Mouse (Mus musculus) lung, postnatal 0 days (tissue): ENCODE measurements at regions not wholly inside any gene's neighbourhood (a gene's known extent, or its start where the extent isn't known, plus 50 kb on each side); places are given as distances from the start of the nearest gene placed in this dataset.
"Not testable (repeated sequence)": the region's sequence is repeated elsewhere in the genome, so short reads cannot be mapped to it uniquely, and the experiment has no call there.

ENCODE experiments used
- ATAC-seq: fragments of 200-750 bp; cut with Nextera tagmentation; 2 replicates; pipeline ENCODE4 v1.8.0; 2017; ENCODE audit warnings: moderate library complexity
- DNase-seq: peaks from one replicate; pipeline ENCODE4 v3.0.0-alpha.2; 2016; ENCODE audit warnings: low spot score
- H3K27ac ChIP-seq: fragments of 300-500 bp; sonication (generic); 2 replicates; pipeline ENCODE4 v1.5.1; 2014; ENCODE audit warnings: antibody characterized with exemption, mild to moderate bottlenecking, low read length, mixed read lengths
- H3K27me3 ChIP-seq: fragments of 300-500 bp; sonication (generic); replicated peaks from 2 replicates; pipeline ENCODE4 v1.6.1; 2014; ENCODE audit warnings: low read length, mixed read lengths; ENCODE audit not compliant: insufficient read depth
- H3K36me3 ChIP-seq: fragments of 300-500 bp; sonication (generic); 2 replicates; pipeline ENCODE4 v1.6.1; 2014; ENCODE audit warnings: low read length, mixed read lengths; ENCODE audit not compliant: insufficient read depth
- H3K4me1 ChIP-seq: fragments of 300-500 bp; sonication (generic); 2 replicates; pipeline ENCODE4 v1.6.1; 2014; ENCODE audit warnings: antibody characterized with exemption, low read depth, low read length, mixed read lengths; ENCODE audit not compliant: insufficient read depth
- H3K4me2 ChIP-seq: fragments of 300-500 bp; sonication (generic); replicated peaks from 2 replicates; pipeline ENCODE4 v1.6.1; 2014; ENCODE audit warnings: low read depth, mild to moderate bottlenecking, low read length, moderate library complexity, mixed read lengths
- H3K4me3 ChIP-seq: fragments of 300-500 bp; sonication (generic); 2 replicates; pipeline ENCODE4 v1.5.1; 2014; ENCODE audit warnings: low read depth, low read length
- H3K9ac ChIP-seq: fragments of 300-500 bp; sonication (generic); replicated peaks from 2 replicates; pipeline ENCODE4 v1.6.1; 2014; ENCODE audit warnings: low read depth, mild to moderate bottlenecking
- H3K9me3 ChIP-seq: fragments of 300-500 bp; sonication (generic); 2 replicates; pipeline ENCODE4 v1.6.1; 2016; ENCODE audit warnings: low read length, mixed read lengths
- CTCF ChIP-seq: IDR thresholded peaks from 2 replicates; pipeline ENCODE4 v1.5.1; 2016; ENCODE audit warnings: antibody characterized with exemption, mild to moderate bottlenecking
- EP300 ChIP-seq: IDR thresholded peaks from 2 replicates; pipeline ENCODE4 v1.6.1; 2016; ENCODE audit warnings: antibody characterized with exemption, mild to moderate bottlenecking, control low read depth
- WGBS: fragments of 180-500 bp; shearing (Covaris S2); extraction: QIAGEN DNeasy Blood & Tissue Kit; methylation state at CpG from one replicate; pipeline ENCODE4 v1.1.7; 2014; 5-methylcytosine and 5-hydroxymethylcytosine counted together

DNA sequence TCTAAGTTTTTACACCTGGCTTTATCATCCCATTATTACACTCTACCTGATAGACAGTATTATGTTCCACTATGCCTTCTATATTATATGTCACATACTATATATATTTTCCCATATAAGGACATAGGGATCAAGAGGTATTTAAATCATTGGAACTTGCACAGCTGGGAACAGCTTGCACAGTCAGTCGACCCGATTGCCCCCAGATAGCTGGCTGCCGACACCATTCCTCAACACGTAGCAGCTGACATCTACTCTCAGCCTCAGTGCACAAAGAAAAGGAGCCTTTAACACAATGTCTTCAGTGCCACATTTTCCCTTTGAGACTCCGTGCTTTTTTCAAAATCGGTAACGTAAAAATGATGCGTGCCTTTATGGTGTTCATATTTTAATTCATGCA is 92.4 kb upstream of the Sipa1l1 start:
- no peak overlapping the region for H3K9ac ChIP-seq
- DNase-seq (no peak), ATAC-seq (no peak)
- H3K27me3 ChIP-seq, result no peaks in the 10 kb centered on the region
- H3K4me1 ChIP-seq, result no peaks in the 10 kb centered on the region
- H3K9me3 ChIP-seq, result no peaks in the 10 kb centered on the region
- WGBS, result 64% methylated on average over 8 of the region's 8 CpGs
- H3K4me2 ChIP-seq, result no peak overlapping the region
- no peak for TF ChIP-seq EP300
- no peak for TF ChIP-seq CTCF
- no peak overlapping the region for H3K27ac ChIP-seq
- H3K36me3 ChIP-seq, result no peaks in the 10 kb centered on the region
- no peak overlapping the region for H3K4me3 ChIP-seq

GRCm38 (mm10) chr12:82077945-82078344 is 91.2 kb upstream of the Sipa1l1 start:
- H3K4me3 ChIP-seq, result no peak overlapping the region
- H3K4me2 ChIP-seq, result no peak overlapping the region
- no peak overlapping the region for H3K9ac ChIP-seq
- no peaks in the 10 kb centered on the region for H3K4me1 ChIP-seq
- no peaks in the 10 kb centered on the region for H3K27me3 ChIP-seq
- H3K27ac ChIP-seq, result no peak overlapping the region
- ATAC-seq (no peak), DNase-seq (no peak)
- no peaks in the 10 kb centered on the region for H3K36me3 ChIP-seq
- no peaks in the 10 kb centered on the region for H3K9me3 ChIP-seq
- 86% methylated on average over 5 of the region's 5 CpGs for WGBS
- TF ChIP-seq CTCF, result no peak
- no peak for TF ChIP-seq EP300

- Histone ChIP-seq H3K27me3 (no peaks in the 10 kb centered on the region), H3K27ac (no peak overlapping the region), H3K36me3 (no peaks in the 10 kb centered on the region)
Measured at GRCm38 (mm10) chr12:82078740-82079139, 90.4 kb upstream of the Sipa1l1 start.

GRCm38 (mm10) chr12:82080196-82080880 is 88.8 kb upstream of the Sipa1l1 start:
- H3K4me1 ChIP-seq, result no peaks in the 10 kb centered on the region
- 76% methylated on average over 6 of the region's 6 CpGs for WGBS
- no peak for ATAC-seq

More at GRCm38 (mm10) chr12:82078740-82079139, 90.4 kb upstream of the Sipa1l1 start:
- Histone ChIP-seq H3K9ac (no peak overlapping the region), H3K9me3 (no peaks in the 10 kb centered on the region), H3K4me1 (no peaks in the 10 kb centered on the region), H3K4me2 (no peak overlapping the region), H3K4me3 (no peak overlapping the region)
- TF ChIP-seq CTCF (no peak), EP300 (no peak)
- DNase-seq (no peak), ATAC-seq (no peak)

GRCm38 (mm10) chr12:82082596-82082995 is 86.5 kb upstream of the Sipa1l1 start:
- not testable (repeated sequence) for H3K9me3 ChIP-seq, H3K27ac ChIP-seq, H3K4me3 ChIP-seq, ATAC-seq, H3K9ac ChIP-seq, H3K36me3 ChIP-seq, DNase-seq, H3K27me3 ChIP-seq, H3K4me2 ChIP-seq, H3K4me1 ChIP-seq
- WGBS, result 87% methylated on average over 4 of the region's 4 CpGs
- TF ChIP-seq CTCF, result peak; percentile 25; the same call in 1 of the 2 replicates

More at GRCm38 (mm10) chr12:82080196-82080880, 88.8 kb upstream of the Sipa1l1 start:
- Histone ChIP-seq H3K27ac (no peak overlapping the region), H3K4me3 (no peak overlapping the region), H3K9ac (no peak overlapping the region), H3K27me3 (no peaks in the 10 kb centered on the region), H3K4me2 (no peak overlapping the region), H3K36me3 (no peaks in the 10 kb centered on the region), H3K9me3 (no peaks in the 10 kb centered on the region)
- TF ChIP-seq CTCF (no peak), EP300 (no peak)
- DNase-seq, result no peak

DNA sequence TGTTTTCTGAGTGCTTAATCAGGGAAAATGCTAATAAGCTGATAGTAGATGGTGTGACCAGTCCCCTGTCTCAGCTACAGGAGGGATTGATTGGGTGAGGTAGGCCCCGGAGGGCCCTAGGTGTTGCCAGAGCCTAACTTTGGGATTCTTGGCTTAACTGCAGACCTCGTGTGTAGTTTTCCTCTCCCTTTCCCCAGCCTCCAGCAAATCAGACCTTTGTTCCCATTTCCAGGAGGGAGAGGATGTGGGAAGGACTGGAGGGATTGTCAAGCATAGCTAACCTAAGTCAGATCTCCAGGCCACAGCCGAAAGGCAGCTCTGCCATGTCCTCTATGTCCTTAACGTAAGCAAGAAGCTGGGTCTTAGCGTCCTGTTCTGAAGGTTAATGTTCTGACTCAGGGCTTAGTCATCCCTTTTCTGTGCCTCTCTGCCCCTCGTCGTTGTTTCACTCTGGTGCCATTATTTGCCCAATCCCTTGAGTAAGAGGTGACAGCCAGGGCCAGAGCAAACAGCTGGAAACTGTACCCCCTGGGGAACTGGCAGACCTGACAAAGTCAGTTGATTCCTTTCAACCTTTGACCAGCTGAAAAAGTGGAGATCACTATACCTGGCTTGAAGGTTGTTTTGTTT is 83.2 kb upstream of the Sipa1l1 start:
- H3K27ac ChIP-seq, result no peak overlapping the region
- ATAC-seq, result peak; percentile 44; the same call in 1 of the 2 replicates
- H3K4me2 ChIP-seq, result no peak overlapping the region
- TF ChIP-seq CTCF, result no peak
- TF ChIP-seq EP300, result no peak
- H3K36me3 ChIP-seq, result no peaks in the 10 kb centered on the region
- DNase-seq, result peak; percentile 32
- H3K27me3 ChIP-seq, result no peaks in the 10 kb centered on the region
- no peaks in the 10 kb centered on the region for H3K9me3 ChIP-seq
- no peaks in the 10 kb centered on the region for H3K4me1 ChIP-seq
- WGBS, result 37% methylated on average over 7 of the region's 7 CpGs
- no peak overlapping the region for H3K4me3 ChIP-seq
- no peak overlapping the region for H3K9ac ChIP-seq
